Mouse (Mus musculus) layer of hippocampus, adult 18-20 months (tissue): ENCODE measurements around the gene Brox. TPM values are rescaled to one million over a fixed set of nuclear protein-coding genes. Genes with fewer than 3 reads are reported as not detected.
A peak's percentile ranks its signal among the peaks of the same experiment; 100 is the strongest.
"Not testable (repeated sequence)": the region's sequence is repeated elsewhere in the genome, so short reads cannot be mapped to it uniquely, and the experiment has no call there.

Source experiments
- DNase-seq, 2 experiments: peaks; one replicate each; pipeline ENCODE4 v3.0.0; 2022; ENCODE audit warnings: low spot score in 2 of 2
- long read RNA-seq: library from polyadenylated mRNA; stranded (forward); transcript quantifications from one replicate; pipeline ENCODE4 v2.0.0, GENCODE M21; 2021
- total RNA-seq, 2 experiments: library from RNA; stranded (reverse); gene quantifications; 2 replicates each; pipeline ENCODE4 v1.2.3; 2021

Brox gene
- total RNA-seq, result 10 to 100 TPM; 49.2 to 50.1 TPM
- long read RNA-seq, transcript Brox-201 (14 exons, 3,430 nt), result major isoform, 77 of 101 reads
- long read RNA-seq, transcript Brox-202 (14 exons, 3,413 nt), result minor isoform, 5 of 101 reads
- long read RNA-seq, partial matches to known transcripts, result 3 of 101 reads
- long read RNA-seq, other reads (novel, unspliced or antisense), result 16 of 101 reads

DNA sequence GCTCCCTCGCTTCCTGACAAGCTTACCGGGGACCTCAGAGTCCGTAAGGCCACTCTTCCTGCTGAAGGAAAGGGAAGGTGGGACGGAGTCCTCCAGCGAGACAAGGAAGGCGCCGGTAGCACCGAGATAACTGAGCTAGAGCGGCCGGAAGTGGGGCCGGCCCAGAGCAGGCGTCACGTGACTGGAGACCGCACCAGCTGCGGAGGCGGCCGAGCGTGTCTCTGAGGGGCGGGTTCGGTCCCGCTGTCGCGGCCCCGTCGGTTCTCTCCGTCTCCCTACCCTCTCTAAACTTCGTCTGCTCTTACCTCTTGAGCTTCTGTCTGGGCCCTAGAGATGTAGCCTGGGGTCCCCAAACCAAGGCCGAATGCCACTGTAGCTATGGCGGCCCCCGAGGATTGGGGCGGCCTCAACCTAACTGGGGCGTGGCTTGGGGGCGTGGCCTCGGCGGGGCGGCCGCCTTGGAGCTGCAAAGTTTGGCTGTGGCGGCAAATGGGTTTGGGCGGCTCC, at the start of gene Brox:
Brox (minus strand) TSS at position 393 of the 507 bp plus-strand sequence.
- DNase-seq, result peak; percentile 88 to 96

DNA sequence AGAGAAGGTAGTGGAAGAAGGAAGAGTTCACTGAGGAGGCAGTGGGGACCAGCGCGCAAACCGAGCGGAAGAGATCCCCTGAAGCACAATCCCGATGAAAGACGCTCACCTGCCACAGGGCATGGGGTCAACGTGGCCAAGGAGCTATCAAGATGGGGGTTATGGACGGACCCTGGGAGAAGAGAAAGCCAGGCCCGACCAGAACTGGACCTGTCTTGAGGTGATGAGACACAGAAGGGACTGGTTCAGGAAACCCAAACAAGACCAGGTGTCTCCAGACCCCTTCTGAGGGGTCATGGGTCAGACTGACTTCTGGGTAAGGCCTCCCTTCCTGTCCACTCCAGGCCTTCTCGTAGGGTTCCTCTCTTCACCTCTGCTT, 48.7 kb upstream of the Brox start:
- DNase-seq, result no peak

DNA sequence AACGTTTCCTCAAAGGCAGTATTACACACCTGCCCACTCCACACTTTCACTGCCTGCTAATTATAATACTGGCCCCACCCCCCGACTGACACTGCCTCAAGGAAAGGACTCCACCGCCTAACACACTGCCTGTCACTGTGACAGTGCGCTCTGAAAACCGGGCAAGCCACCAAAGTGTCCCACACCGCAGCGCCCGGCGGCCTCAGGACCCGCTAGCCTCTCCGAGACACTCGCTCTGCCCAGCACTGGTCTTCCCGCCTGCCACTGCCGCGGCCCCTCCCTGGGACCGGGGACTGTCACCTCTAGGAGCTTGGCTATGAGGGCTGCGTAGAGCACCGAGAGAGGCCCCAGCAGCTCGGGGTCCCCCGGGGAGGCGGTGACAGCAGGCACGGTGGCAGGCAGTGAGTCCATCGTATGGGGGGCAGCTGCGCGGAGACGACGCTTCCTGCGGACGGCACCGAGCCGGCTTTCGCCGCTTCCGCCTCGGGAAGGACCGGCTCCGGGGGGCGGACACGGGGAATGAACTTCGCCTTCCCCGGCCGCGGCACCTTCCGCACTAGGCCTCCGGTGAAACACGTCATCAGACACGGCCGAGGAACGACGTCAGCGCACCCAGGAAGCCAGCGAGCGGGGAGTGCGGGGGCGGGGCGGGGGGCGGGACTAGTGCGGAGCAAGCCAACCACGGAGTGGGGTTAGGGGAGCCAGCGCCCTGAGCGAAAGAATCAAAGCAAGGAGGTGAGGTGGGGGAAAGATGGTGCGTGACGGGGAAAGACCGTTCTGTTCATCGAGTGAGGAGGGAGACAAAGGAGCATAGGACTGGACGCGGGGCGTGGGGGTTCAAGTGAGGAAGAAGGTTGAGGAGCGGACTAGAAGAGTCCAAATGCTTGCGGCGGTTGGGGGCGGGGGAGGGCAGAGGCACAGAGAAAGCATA, 48.1 kb upstream of the Brox start:
- peak; percentile 81 to 91 for DNase-seq

- DNase-seq, result not testable (repeated sequence)
Measured at GRCm38 (mm10) chr1:183342902-183343301, 45.8 kb upstream of the Brox start.

DNA sequence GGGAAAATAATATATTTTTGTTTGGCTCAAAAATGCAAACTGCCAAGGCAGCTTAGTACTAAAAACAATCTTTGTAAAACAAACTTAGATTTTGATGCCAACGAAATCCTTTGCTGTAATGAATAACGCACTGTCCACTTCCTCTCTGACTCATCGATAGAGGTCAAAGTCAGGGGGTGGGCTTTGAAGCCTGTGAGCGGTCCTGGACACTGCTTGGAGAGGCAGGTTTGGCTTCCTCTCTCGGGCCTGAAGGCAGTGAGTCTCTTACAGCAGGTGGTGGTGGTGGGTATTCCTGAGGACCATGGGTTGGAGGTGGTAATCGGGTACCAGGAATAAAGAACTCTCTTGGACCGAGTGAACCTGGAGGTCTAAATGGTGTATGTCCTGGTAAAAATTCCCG, 30.1 kb upstream of the Brox start:
- DNase-seq, result no peak

DNA sequence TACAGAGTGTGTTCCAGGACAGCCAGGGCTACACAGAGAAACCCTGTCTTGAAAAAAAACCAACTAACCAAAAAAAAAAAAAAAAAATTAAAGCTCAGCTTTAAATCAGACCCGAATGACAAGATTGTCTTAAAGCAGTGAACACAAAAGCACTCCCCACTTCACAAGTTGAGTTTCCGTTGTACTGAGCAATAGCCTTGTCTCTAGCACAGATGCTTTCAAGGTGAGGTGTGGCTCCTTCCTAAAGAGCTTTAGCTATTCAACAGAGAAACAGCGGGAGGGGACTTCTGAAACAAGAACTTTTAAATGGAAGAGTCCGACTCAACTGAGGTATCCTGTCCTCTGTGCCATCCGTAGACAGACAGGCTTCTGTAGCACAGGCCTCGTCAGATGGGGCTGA, 27.4 kb upstream of the Brox start:
- no peak for DNase-seq

GRCm38 (mm10) chr1:183323923-183324322, 26.9 kb upstream of the Brox start:
- no peak for DNase-seq

GRCm38 (mm10) chr1:183322496-183322895, 25.4 kb upstream of the Brox start:
- not testable (repeated sequence) for DNase-seq

DNA sequence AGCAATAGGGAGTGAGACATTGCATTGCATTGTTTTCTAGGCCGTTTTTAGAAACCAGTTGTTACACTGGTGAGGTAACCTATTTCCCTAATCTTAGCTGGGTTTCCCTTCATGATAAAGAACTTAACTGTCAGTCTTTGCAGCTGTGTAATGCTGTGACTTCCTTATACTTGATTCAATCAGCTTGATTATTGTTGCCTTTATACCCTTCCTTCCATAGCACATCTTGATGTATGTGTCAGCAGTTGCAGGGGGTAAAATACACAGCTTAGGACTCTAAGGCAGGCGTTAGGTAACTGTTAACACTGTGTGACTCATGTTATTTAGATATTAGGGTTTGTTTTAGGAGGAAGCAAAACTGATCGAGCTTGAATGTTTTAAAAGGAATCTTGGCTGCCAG, 23.6 kb upstream of the Brox start:
- DNase-seq, result no peak

DNA sequence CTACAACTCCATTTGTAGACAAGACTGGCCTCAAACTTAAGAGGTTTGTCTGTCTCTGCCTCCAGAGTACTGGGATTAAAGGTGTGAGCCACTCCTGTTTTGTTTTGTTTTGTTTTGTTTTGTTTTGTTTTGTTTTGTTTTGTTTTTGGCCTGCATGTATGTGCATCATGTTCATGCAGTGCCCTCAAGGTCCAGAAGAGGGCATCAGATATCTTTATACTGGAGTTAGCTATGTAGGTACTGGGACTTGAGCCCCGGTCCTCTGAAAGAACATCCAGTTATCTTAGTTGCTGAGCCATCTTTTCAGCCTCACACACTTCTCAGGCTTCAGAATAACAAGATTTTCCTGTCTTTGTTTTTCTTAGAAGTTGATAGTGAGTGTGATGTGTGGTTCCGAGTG, 18.7 kb upstream of the Brox start:
- no peak for DNase-seq

GRCm38 (mm10) chr1:183312076-183312475, 15.0 kb upstream of the Brox start:
- no peak for DNase-seq

- DNase-seq, result not testable (repeated sequence)
Measured at GRCm38 (mm10) chr1:183309601-183310000, 12.5 kb upstream of the Brox start.

DNA sequence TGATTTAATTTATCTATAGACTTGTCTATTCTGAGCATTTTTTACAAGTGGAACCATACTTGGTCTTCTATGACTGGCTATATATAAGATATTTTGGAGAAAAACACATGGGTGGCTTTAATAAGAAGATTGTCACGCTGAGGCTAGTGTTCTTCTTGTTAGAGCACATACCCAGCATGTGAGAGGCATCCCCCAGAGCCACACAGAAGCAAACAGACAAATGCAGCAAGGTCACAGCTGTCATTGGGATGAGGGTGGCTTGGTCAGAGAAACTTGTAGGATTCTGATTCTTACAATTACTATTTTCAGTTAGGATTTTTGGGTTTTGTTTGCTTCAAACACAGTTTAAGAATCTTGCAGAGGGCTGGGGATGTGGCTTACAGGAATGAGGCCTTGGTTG, 11.4 kb upstream of the Brox start:
- DNase-seq, result no peak

- no peak for DNase-seq
Measured at GRCm38 (mm10) chr1:183307555-183307954, 10.5 kb upstream of the Brox start.

- peak; percentile 96 to 98 for DNase-seq
Measured at GRCm38 (mm10) chr1:183299161-183299560, 2.1 kb upstream of the Brox start.

DNA sequence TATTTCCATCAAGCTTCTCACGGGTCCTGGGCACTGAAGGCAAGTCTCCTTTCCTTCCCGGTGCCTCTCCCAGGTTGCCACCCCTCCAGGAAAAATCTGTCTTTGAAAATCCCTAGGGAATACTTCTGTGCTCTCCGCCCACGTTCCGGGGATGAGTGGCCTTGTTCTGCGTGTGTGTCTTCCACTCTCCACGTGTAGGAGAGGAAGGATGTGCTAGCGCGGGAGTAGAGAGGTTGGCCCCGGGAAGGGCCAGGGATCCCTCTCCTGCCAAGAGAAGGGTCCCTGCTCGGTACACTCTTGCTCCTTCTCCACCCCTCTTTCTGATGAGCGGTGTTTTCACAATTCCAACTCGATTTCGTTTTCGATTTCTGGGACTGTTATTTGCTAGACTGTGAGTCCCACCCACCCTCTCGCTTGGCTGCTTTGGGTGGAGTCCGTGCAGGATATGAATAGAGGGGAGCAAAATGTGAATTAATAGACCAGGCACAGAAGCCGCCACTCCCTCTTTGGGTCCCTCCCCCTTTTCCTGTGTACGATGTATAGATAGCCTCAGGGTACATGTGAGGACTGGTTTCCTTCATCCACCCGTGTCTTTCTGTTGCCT, 919 bp upstream of the Brox start:
- peak; percentile 13 to 26 for DNase-seq

DNA sequence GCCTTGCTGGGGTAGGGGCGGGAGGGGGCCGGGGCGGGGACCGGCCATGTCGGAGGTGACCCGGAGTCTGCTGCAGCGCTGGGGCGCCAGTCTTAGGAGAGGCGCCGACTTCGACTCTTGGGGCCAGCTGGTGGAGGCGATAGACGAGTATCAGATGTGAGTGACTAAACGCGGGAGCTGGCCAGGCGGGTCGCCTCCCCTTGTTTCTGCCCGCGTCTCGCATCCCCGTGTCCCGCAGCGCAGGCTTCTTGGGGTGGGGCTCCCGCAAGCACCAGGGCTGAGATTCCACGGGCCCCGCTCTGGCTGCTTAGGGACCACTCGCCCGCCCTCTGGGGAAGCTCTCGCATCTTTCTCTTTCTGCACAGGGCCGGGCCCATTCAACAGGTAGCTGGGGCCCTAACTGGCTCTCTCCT, 410 bp upstream of the Brox start:
- peak in 1 of 2 experiments; percentile 27 for DNase-seq

GRCm38 (mm10) chr1:183296465-183296864, 604 bp downstream of the Brox start, which contains the start of gene Aida:
Gene Aida, plus strand, starts transcription at chr1:183296590.
- DNase-seq, result peak in 1 of 2 experiments; percentile 30

DNA sequence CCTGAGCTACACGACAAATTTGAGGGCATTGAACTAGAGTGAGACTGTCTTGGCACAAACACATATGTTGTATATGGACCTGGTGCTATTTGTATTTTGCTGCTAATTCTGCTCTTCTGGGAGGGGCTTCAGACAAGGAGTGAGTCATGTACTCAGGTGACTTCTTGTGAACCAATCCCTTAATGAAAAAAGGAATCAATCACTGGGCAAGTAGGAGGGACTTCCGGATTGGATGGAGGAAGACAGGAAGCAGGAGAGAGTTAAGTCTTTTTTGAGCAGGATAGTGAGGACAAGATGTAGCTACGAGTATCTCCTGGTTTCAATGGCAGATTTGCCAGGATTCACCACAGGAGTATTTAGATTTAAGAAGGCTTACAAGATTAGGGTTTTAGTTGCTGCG, 7.5 kb downstream of the Brox start:
- DNase-seq, result no peak

- DNase-seq, result no peak
Measured at GRCm38 (mm10) chr1:183288351-183288750, 8.7 kb downstream of the Brox start.

- no peak for DNase-seq
Measured at GRCm38 (mm10) chr1:183275763-183276162, 21.3 kb downstream of the Brox start.

DNA sequence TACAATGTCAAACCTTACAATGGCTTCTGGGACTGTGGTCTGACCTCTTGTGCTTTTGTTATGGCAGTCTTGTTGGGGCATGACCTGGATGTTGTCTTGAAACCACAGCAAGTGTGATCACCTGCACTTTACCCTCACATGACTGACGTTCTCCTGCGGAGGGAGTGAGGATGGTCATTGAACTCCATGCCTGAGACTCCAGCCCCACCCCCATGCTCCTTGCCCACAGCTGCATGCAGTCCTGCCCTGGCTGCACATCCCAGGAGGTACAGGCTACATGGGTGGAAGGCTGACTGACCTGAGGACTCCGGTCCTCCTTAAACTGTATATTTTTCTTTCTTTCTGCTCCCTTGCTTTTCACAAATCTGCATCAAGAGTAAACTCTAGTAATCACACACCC, 22.7 kb downstream of the Brox start:
- no peak for DNase-seq
